Mouse (Mus musculus) neural tube, embryonic 10.5 days (tissue): ENCODE data around the gene Fhit.

Experiments used
- DNase-seq: peaks from one replicate; pipeline ENCODE4 v3.0.0-alpha.2; 2017; ENCODE audit warnings: low spot score; ENCODE audit errors: extremely low spot score

Fhit gene

DNA sequence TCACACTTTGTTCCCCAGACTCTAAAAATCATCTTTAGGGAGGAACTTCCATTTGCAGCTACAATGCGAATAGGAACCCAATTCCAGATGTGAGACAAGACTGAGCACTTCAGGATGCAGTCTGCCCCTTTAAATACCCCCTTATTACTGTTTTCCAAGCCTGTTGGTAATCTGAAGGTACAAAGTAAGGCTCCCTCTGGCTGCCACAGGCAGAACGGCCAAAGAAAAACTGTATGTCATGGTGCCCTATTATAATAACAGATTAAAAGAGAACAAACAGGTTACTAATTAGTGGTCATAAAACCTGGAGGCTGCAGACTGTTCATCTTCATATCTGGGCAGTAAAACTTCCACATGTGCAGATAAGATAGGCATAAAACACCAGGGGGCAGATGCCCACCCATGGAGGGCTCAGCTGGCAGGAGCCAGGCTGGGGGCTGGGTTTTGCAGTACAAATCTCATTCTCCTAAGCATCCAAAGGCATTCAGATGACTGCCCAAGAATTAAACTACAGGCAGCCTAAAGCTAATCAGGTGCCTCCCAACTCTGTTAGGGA lies 1439.8 kb downstream of the Fhit start:
- no peak for DNase-seq

DNA sequence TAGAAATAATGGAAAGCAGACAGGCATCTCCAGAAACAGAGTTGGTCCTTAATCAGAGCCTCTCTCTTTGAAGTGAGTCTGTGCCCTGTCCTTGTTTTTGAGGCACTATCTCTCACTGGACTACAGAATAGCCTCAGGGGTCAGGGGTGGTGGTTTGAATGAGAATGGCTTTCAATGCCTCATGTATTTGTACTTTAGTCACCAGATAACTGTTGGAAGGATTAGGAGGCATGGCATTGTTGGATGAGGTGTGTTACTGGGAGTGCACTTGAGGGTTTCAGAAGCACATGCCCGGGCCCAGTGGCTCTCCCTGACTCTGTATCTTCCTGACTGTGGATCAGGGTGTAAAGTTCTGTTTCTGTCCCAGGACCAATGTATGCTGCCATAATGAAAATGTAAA lies 1463.2 kb downstream of the Fhit start:
- no peak for DNase-seq

DNA sequence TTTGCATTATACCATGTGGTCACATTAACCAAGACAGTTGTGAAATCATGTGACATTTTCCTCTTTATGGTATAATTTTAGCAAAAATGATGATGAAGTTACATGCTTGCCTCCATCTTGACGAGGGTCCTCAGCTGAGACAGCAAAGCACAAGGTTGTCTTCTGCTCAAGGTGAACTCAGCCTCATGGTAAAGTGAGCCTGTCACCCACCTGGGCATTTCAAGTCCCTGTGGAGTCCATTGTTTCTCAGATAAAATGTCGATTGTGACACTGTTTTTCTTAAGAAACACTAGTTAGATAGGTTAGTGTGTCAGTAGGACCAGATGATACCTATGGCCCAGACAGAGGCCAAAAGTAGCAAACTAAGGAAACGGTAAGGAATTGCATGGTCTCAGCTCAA lies 1464.7 kb downstream of the Fhit start:
- DNase-seq, result no peak

DNA sequence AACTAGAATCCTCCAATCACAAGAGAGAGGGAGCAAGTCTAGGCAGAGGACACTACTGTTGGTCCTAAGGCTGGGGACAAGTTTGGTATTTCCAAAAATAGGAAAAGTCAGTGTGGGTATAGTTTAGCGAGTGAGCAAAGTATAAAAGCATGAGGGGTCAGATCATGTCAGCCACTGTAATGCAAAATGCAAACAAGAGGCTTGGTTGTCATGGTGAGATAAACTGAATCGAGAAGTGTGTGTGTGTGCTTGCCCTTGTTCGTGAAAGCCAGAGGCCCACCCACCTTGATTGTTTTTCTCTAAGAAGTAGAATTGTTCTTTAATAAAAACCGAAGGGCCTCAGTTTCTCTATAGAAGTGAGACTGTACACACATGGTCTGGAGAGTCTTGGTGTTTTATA lies 1465.8 kb downstream of the Fhit start:
- DNase-seq, result no peak

DNA sequence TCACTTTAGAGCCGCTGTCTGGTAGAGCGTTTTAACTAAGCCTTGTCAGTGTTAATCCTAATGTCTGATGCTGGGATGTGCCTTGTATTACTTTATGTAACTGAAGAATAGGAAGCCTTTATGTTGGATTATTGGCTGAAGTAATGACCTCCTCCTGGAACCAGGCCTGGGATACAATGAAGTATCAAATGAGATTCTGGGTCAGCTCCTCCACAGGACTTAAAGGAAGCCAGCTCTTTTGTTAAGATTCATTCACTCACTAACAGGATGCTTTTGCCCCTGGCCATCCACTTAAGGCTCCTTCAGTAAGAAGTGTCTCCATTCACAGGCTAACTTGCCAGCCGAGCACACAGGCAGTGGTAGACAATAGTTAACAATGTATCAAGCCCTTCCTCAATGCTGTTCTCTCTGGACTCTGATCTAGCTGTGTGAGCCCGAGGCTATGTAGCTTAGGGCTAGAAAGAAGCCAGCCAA lies 1466.6 kb downstream of the Fhit start:
- DNase-seq, result no peak

DNA sequence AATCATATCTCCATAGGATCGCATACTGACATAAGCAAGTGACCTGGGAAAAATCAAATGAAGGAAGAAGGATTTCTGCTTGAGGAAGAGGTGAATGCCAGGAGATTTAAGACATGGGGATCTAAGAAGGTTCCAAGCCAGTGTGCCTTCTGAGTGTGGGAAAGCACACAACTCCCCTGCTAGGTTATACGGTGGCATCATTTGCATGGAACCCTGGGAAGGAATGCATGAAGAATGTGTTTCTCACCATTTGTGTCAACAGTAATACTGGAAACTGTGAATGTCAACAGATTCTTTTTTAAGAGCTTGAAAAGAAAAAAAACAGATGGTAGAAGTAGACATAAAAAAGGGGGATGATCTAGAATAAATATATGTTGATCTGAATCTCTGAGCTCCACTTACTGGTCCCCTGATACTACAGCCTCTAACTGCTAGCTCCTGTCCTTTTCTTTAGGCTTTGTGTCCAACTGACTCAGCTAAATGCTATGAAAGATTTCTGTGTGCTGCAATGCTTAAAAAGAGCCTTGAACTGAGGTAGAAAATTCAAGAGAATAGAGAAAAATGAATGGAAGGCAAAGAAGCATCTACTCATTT lies 1473.1 kb downstream of the Fhit start:
- DNase-seq, result no peak

DNA sequence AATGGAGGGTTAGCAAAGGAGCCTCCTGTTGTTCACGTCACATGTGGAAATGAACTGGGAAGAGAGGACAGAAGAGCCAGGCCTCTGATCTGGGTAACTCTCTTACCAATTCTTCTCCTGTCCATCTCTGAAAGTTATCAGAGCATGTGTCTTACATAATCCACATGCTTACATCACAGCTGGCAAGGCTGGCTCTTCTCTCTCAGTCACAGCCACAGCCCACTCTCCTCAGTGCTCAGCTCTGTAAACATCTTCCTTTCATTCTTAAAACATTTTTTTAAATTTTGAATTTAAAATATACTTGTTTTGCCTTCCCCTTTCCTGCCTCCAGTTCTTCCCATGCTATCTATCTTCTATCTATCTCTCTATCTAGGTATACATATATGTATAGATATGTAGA lies 1477.5 kb downstream of the Fhit start:
- DNase-seq, result no peak

DNA sequence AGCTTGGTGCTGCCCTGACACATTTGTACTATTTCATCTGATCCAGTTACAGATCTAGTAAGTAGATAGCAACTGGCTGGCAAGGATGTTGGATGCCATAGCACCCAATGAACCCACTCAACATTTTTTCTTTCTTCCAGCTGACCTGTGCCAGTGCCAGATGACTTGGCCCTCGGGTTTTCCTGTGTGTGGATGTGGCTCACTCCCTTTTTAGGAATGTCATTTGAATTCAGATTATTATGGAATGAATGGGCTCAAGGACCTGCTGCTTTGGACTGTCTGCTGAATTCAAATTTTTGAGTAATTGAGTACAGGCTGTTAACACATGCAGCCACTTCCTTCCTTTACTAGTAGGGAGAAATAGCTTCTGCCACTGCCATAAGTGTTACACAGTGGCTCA lies 1489.1 kb downstream of the Fhit start:
- no peak for DNase-seq

DNA sequence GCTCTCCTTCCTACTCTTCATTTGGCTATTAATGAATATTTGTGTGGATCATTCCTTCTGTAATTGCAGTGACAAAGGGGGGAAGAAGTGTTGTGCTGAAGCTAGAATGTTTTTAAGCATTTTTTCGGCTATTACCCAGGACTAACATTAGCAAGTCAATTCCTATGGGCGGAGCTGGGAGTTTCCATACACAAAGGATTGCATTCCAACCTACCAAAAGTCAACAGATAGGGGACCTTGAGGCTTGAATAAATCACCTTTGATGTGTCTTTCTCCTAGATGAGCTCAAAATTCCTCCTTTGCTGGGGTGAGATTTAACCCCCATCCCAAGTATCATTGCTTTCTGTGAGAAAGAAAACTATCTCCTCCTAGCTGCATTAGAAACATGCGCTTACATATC lies 1490.1 kb downstream of the Fhit start:
- no peak for DNase-seq

DNA sequence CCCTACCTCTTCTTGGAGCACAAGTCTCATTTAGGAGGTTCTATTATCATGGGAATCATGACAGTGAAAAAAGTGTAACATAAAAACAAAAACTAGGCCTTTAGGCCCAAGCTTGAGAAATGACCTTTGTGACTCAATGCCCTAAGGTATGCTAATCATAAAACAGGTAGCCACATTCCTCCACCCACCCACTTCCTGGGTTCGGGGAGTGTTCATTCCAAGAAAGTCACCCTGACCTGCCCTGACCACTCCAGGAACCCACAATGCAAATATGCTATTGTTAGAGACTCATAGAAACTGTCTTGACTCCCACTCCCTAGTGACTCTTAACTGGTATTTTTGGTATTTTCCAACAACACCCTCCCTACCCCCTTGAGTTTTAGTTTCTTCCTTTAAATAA lies 1492.1 kb downstream of the Fhit start:
- no peak for DNase-seq

DNA sequence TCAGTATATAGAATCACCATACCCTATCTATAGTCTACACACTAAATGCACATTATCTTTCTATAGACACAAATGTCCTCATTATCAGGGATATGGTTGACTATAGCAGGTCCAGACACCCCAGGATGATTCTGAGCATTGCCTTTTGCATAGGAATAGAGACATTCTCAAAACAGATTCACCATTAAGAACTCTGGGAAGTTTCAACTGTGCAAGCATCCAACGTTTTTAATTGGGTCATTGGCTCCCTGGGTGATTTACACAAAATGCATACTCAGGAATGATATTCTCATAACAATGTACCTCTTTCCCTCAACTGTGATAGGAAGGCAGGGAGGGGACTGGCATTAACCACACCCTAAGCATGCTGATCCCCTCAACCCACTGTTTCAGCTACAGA lies 1503.4 kb downstream of the Fhit start:
- DNase-seq, result no peak

DNA sequence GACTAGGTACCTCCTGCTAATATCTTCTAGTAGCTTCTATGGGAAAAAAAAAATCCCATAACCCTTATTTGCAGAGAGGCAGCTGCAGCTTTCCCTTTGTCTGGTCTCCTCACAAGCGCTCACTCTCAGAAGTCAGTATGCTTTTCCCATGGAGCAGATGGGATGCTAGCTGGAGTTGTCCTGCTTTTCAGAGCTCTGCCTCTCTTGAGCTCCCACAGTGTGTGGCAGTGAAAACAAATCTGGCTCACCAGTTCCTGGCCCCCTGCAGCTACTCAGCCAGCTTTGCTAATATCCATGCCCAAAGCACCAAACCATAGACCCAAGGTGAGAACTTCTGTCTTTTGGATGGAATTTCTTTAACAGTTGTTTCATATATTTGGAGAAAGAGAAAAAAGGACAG lies 1510.4 kb downstream of the Fhit start:
- DNase-seq, result no peak

DNA sequence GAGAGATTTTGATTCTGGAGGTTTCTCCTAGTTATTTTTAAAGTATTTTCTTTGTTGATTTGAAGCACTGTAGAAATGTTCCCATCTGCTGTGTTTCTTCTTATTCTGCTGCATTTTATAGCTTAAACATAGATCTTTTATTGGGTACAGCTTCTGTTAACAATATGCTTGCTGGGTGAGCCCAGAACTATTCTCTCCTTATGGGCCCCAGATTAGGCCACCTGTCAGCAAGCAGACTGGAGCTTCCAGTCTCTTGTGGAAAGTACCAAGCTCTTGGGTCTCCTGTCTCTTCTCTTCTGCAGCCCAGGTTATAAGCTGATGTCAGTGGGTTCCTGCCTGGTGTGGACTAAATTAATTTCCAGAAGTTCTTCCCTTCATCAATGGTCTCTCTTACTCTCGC lies 1513.4 kb downstream of the Fhit start:
- DNase-seq, result no peak

DNA sequence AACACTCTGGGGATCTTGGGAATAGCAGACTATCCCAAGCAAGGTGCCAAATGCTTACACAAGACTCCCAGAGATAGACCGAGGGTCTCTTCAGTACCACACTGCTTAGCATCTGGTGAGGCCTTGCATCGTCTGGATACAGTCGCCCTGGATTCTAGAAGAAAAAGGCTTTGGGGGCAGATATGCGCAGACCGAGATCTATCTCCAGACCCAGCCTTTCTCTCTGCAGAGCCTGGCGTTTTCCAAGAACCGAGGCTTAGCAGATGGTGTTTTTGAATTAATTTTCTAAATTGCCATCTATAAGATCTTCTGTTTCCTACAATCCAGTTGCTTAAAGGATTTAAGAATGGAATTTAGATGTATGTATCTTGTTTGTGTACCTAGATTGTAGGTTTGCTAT lies 1515.6 kb downstream of the Fhit start:
- no peak for DNase-seq

DNA sequence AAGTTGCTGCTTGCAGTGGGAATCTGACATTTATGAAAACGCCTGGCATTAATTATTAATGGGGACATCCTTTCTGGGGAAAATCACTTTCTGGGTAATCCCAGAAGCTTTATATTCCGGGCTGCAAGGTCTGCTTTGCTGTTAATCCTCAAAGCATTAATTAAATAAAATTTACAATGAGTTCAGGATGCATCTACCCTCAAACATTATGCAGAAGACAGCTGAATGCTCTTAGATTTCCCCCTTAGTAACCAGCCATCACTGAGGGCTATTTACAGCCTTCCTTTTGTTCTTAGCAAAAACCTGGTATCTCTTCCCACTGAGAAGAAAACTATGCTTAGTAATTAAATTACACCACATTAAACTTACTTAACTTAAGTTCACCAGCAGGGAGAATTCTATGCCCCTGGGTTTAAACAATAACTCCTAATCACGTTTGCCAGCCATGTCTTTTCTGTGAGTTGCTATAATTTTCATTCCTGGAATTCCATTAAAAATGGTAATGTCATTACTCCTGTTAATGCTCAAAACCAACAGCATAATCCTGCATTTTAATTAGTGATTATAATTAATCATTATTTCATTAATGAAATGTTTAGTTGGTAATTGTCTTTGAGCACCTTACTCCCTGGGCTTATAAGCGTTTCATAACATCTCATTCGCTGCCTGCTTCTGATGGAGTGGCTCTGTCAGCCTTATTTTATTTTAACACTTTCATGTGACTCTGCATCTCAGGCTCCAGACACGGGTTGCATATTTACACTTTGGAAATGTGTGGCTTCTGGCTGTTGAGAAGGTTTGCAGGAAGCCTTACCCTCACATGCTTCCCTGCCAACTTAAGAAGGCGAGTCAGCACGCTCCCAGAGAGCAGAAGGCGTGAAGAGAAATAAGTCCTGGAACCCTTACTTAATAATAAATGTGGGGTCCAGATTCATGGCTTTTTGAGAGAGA lies 1517.3 kb downstream of the Fhit start:
- no peak for DNase-seq

DNA sequence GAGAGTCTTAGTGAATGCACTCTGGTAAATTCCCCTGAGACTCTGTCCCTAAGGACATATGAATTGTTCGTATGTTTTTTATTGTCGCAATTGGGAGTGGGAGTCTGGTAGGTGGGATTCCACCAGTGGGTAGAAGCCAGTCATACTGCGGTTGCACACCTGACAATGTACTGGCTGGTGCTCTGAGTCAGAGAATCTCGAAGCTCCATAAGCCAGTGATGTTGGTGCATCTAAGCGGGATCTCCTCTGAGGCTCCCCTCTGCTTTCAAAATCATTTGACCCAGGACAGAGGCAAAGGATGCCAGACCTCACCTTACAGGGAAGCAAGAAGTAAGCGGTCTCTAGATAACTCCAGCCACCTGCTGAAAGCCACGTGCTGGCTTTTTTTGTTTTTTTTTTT lies 1518.1 kb downstream of the Fhit start:
- DNase-seq, result no peak

DNA sequence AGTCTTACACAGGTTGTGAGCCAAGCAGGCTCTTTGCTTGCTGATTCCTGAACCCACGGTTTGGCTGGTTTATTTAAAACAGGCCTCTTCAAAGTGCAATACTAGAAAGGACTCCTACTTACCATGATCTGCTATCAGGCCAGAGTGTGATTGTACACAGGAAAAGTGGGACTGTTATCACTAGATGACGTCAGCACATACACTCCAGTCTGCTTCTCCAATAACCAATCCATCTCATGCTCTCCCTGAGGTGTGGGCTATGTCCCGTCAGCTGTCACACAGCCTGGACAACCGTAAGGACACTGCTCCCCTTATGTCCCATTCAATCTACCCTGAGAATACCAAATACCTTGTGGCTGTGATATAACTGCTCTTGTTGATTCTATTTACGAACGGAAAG lies 1519.2 kb downstream of the Fhit start:
- DNase-seq, result no peak

DNA sequence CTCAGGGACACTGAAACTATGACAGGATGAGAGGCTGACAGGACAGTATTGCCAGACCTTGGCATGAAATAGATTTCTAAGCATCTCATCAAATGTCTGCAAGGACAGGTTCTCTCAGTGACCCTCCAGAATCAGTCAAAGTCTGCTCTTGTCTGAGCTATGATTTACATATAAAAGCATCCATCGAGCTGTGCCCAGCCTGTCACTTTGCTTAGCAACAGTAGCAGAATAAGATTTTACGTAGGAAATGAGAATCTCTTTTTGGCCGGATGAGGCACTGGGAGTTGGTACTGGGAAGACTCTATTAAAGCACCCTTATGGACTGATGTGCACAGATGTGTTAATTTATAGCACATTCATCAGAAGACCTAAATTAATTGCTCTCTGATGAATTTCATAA lies 1519.8 kb downstream of the Fhit start:
- DNase-seq, result no peak

DNA sequence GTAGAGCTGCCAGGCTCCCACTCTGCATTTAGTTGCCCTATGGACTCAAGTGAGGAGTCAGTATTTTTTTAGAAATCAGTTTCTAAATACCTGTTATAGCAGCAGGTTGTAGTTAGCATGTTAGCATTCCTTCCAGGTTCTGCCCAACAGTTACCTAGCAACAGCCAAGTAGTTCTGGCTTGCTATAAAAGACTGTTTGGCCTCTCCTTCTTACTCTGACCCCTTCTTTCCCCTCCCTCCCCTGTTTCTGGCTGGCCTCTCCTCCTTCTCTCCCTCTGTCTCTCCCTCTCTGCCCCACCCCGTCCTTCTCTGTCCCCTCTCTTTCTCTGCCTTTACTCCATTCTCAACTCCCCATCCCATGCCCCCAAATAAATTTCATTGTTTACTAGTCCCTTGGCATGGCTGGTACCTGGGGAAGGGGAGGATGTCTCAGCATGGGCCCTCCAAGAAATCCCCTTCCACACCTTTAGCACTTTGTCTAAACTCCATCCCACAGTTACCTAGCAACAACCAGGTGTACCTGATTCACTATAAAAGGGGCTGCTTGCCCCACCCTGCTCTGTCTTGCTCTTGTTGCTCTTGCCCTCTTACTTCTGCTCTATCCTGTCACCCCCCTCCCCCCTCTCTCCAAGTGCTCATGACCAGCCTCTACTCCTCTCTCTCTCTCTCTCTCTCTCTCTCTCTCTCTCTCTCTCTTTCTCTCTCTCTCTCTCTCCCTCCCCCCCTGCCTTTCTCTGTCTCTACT lies 1527.4 kb downstream of the Fhit start:
- DNase-seq, result no peak

DNA sequence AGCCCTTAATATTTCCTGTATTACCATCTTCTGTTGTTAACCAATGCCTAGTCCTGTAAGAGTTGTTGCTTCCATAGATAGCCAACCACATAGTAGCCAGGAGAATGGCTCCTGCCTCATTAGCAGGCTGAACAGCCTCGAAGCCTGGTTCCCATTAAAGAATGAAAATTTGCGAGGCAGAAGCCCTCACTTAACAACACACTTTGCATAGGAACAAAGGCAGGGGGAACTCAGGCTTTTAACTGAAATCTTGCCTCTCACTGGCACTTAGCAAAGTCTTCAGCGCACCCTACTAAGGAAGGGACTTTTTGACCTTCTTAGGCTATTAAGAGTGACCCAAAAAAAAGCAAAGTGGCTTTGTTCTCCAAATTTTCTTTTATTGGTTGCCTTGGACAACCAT lies 1529.3 kb downstream of the Fhit start:
- DNase-seq, result no peak

DNA sequence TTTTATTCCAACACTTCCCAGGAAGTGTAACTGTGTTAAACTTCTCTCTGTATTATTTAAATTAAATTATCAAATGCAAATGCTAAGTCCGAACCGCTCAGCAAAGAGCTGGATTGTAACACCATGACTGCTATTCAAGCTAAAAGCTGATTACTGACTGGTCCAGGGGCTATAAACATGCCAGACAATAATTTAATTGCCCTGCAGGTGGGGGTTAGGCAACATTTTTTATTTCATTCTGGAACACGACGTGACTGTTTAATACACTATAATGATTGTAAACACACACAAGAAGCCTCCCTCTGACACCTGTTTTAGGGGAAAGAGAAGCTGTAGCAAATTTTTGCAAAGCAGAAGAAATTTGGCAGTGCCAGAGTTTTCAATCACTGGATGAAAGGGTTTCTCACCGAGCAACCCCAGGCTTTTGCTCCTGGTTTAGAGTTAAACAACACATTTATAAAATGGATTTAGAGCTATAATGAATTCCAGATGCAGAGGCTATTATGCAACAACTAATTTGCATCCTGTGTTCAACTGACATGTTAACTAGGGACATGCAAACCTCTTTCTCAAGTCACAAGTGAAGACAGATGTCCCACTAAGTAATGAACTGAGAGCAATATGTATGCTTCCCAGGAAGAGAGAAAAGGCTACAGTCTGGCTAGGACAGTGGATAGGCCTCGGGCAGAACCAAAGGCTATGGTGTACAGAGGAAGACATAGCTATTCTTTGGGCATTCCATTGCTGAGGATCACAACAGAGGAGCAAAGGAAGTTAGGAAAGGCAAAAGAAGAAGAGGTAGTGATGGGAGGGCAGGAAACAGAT lies 1538.4 kb downstream of the Fhit start:
- no peak for DNase-seq
